Mouse (Mus musculus) brain, embryonic 18.5 days (tissue): ENCODE results near the gene Col25a1.
A peak's percentile ranks its signal among the peaks of the same experiment; 100 is the strongest.

Experiments
- DNase-seq: peaks from one replicate; pipeline ENCODE4 v3.0.0-alpha.2; 2012; ENCODE audit warnings: low read depth, low spot score

Gene Col25a1

DNA sequence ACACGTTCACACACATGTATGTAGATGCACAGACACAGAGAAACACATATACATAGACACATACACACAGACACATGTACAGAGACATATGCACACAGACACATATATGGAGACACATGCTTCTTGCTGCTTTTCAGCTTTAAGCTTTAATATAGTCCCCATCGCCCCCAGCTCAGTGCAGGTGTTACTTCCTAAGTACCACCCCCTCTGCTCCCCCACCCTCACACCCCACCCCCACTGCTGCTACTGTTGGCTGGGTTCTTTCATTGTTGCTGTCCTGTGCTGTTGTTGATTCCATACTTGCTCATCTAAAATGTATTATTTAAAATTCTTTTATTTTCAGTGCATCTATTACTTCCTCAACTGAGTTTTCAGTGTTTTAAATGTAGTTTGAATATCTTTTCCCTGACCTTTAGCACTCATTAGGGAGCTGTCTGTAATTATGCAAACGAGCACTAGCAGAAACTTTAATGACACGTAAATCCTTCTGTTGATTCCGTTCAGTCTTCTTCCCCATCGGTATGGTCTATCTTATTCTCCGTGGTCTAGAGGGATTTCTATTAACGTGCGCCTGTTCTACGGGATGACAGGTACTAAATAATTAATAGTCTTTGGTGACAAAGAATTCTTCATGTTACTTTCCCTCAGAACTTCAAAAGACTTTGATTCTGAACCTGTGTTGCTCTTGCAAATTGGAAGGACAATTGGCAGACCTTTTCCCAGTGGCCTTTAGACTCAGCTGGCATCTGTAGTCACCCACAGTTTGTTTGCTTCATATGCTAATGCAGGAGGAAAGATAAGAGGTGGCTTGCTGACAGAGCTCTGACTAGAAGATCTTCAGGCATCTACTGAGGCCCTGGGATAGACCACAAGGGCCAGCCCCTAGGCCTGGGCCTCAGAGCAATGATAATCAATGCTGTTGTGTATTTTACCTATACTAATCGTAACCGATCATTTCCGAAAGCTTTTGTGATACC lies 196.0 kb downstream of the Col25a1 start:
- DNase-seq: no peak

GRCm38 (mm10) chr3:130328909-130329308 lies 197.6 kb downstream of the Col25a1 start:
- no peak for DNase-seq

DNA sequence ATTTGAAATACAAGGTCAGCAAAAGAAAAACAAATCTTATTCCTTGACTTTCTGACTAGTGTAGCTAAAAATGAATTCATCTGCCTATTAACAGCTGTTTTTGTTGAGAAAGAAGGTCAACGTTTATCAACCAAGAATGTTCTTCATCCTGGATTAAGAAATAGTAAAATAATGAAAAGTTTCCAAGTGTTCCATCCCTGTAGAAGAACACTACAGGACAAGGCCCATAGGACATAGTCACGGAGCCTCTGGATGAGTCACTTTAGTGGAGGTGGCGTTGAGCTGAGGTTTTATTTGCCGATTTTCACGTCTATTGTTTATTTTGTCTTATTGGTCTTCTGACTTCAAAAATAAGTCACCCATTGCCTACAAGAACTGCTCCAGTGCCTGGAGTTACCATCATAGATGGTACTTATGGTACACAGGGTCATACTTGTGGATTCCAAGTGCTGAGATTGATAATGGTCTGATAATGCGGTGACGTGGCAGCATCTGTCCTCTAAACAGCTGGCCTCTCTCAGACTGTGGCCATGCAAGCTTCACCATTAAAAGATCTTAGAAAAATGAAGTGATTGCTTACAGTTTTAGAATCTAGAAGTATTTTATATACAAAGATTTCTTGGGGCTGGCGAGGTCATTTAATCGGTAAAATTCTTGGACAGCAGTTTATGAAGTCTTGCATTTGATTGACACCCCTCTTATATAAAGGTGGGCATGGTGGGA lies 198.7 kb downstream of the Col25a1 start:
- DNase-seq: no peak

DNA sequence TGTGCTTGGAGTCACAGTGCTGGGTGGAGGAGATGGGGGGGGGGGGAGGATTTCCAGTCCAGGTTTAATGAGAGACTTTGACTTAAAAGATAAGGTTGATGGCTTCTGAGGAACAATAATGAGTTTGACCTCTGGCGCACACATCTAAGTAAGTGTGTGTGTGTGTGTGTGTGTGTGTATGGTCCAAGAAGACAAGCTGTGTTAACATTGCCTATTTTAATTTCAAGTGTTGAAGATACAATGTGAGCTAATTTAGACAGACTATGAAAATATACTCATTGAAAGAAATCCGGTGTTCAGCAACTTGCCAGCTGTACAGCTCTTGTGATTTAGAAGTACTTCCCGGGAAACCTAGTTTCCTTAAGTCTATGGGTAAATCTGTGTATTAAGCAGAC lies 199.3 kb downstream of the Col25a1 start:
- no peak for DNase-seq

DNA sequence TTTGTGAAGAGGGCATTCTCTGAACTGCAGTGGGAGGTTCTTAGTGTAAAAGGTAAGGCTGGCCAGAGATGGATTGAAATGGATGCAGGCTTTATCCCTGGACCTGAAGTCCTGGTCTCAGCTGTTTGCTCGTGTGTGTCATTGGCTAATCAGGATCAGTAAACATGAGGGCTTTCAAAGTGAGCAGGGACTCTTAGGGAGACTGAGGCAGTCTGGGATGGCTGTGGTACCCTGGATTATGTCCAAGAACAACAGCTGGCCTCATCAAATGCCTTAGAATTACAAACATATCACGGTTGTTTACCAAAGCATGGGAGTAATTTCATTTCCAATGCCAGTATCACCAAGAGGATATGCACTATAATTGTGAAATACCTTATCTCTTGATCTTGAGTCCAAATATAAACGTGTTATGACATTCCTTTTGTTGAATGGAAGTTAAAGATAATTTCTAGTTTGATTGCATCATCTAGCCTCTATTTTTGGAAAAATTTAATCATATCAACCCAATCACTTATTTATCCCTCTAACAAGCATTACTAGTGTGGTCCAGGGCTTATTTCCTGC lies 201.1 kb downstream of the Col25a1 start:
- no peak for DNase-seq

GRCm38 (mm10) chr3:130337857-130338256 lies 206.6 kb downstream of the Col25a1 start:
- DNase-seq: peak; percentile 39

DNA sequence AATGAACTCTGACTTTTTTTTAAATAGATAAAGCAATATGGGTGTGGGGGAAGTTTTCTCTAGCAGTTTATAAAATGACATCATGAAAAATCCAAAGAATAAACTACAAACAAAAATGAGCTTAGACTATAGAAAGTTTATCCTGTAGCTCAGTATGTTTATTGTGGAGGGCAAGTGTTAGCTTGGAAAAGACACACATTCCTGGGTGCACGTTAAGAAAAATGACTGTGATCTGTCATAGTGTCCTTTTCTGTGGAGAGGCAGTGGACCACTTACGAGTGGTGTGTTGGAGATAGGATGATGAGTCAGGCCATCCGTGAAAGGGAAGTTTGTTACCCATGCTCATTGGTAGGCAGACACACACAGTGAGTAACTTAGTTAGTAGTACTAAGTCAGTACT lies 207.1 kb downstream of the Col25a1 start:
- DNase-seq: no peak

DNA sequence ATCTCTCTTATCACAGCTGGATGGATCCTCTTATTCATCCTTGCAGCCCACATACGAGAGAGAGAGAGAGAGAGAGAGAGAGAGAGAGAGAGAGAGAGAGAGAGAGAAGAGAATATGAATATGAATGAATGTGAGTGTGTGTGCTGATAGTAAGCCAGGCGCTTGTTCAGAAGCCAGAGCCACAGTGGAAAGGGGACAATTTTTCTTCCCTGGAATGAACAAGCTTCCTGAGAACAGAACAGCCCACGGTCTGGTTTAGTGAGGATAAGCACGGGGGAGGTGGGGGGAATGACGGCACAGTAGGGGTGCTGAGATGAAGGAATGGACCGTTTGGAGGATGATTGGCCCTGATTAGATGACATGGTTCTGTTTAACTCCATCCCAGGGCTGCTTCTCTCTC lies 218.9 kb downstream of the Col25a1 start:
- no peak for DNase-seq

DNA sequence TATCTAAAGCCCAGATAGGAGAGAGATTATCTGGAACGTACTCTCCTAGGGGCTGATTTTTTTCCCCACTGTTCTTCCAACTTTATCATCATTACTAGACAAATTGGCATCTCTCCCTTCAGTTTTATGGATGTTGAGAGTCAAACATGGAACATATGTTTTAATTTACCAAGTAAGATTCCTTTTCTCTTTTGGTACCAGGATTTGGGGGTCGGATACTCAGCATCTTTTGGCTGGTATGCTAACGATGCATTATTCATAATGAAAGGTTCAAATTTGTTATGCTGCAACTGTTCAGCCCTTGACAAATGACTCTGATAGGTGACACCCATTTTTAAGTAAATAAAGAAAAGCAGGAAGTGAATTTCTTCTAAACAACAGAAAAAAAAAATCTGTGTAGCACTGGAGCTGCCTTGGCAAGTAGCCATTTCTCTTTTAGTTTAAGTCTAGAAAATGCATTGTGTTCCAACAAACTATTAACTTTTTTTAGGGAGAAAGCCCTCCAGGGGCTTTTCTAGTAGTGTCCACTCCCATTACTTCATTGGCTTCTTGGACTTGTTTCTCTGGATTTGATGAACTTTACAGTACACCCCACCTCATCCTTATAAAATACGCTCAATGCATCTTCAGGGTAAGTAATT lies 223.2 kb downstream of the Col25a1 start:
- no peak for DNase-seq

DNA sequence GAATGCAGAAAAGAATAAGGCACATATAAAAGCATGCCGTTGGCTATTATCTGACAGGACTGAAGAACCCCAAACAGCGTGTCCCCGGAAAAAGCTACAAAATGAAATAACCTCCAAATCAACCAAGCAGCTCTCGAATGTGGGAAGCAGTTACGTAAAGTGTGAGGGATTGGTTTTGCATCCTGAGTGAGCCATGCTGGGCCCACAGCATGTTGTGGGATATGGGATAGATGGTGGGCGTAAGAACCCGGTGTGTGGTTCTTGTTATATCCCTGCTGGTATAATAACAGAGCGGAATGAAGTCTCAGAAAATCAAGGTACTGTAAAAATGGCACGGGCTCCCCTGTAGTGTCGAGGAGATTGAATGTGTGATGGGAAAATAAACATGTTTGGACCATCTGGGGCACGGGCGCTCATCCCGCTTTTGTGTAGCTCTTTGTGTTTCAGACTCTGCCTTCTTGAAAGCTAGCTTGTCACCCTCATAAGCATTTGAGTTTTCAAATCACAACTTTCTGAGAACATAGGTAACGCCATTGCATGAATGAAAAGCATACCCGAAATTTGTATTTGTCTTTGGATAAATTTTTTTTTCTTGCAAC lies 225.4 kb downstream of the Col25a1 start:
- DNase-seq: peak; percentile 12

GRCm38 (mm10) chr3:130360813-130361212 lies 229.5 kb downstream of the Col25a1 start:
- no peak for DNase-seq

GRCm38 (mm10) chr3:130361922-130362321 lies 230.6 kb downstream of the Col25a1 start:
- DNase-seq: no peak

DNA sequence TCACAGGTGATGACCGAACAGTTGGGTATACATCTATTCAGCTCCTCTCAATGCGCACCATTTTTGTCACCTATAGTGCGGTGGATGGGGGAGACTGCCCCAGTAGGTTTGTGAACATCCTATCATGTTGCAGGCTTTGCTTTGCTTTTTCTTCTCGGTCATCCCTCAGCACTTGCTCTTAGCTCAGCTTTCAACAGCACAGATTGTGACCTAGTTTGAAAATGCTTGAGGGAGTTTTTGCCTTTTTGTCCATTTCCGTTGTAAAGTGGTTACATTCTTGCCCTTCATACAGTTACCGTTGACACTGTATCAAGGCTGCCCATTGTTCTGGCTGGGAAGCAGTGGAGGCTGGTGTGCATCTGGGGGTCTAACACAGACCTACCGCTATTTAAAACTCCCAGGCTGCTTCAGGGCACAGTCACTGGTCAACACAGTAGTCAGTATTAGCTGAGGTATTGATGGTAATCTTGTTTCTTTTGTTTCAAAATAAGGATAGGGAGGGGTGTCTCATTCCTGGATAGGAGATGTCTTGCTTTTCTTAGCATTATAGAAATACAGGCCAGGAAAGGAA lies 231.6 kb downstream of the Col25a1 start:
- no peak for DNase-seq

DNA sequence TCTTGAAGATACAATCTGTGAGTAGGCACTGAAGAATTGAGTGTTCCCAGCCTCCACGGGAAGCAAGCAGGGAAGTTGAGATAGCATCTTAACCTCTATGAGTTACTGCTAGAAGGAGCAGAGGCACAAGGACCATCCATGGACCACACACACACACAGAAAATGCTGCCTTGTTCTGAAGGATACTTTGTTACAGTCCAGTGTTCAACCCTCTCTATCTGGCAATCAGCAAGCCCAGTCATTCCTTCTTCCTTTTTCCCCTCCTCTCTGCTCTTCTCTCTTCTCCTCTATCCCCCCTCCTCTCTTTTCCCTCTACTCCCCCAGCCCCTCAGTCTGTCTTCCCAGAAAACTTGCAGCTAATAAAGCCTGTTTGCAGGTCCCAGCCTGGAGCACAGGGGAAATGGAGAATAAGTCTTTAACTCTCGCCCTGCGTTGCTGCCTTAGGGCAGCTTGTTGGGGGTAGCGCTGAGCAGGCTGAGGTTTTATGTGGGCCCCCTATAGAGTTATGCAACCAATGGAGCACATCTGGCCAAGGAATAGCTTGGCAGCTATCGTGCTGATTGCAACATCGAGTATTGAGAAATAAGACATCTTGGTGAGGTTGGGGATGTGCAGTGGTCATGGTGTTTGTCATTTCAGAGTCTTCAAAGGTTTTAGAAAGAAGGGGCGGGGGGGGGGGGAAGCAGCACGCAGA lies 235.8 kb downstream of the Col25a1 start:
- no peak for DNase-seq

- no peak for DNase-seq
Observed at GRCm38 (mm10) chr3:130368352-130368751, 237.1 kb downstream of the Col25a1 start.

- no peak for DNase-seq
Observed at GRCm38 (mm10) chr3:130369113-130369512, 237.8 kb downstream of the Col25a1 start.

DNA sequence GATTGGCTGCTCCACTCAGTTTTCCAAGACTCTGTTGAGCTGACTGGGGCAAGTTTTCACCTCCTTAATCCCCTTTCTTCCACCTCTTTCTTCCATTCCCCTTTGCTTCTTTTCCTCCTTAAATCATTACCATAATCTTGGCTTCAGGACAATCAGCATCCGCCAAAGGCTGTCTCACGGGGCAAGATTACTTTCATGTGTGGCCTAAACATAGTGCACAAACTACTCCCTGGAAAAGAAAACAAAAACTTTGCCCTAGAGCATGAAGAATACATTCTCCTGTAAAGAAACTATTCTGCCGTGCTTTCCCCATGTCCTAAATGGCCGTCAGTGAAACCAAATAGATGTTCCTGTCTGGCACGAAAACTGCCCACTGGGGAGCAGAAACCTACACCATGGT lies 238.9 kb downstream of the Col25a1 start:
- DNase-seq: no peak

GRCm38 (mm10) chr3:130373145-130373544 lies 241.8 kb downstream of the Col25a1 start:
- DNase-seq: no peak

DNA sequence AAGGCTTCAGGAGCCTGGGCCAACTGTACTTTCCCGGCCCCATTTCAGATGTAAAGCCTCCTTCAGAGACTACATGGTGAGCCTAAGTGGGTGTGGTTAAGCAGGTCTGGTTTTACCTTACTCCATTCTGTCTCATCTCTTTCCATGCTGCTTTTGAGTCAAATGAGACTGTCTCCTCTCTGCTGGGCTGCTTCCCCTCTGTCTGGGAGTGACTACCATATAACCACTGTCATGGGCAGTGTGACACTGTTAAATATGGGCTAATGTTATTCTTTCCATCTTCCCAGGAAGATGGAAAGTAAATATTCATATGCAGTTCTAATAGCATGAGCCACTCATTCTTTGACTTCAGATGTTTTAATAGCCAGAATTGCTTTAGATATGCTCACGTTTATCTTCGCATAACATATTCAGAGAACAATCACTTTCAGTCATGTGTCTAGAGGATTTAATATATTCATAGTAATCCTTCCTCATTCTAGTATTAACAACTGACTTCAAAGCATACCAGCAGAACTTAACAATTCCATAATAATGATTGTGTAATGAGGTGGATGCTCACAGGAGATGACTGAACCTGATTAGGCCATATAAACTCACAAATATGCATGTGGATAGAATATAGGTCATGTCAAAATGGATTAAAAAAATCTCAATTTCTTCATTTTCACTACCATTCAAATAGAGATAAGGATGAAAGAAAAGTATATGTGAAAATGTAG lies 243.5 kb downstream of the Col25a1 start:
- DNase-seq: no peak

- DNase-seq: no peak
Observed at GRCm38 (mm10) chr3:130377786-130378185, 246.5 kb downstream of the Col25a1 start.
